Mouse (Mus musculus): ENCODE data around the gene Ppp1r9b.

The Ppp1r9b gene

DNA sequence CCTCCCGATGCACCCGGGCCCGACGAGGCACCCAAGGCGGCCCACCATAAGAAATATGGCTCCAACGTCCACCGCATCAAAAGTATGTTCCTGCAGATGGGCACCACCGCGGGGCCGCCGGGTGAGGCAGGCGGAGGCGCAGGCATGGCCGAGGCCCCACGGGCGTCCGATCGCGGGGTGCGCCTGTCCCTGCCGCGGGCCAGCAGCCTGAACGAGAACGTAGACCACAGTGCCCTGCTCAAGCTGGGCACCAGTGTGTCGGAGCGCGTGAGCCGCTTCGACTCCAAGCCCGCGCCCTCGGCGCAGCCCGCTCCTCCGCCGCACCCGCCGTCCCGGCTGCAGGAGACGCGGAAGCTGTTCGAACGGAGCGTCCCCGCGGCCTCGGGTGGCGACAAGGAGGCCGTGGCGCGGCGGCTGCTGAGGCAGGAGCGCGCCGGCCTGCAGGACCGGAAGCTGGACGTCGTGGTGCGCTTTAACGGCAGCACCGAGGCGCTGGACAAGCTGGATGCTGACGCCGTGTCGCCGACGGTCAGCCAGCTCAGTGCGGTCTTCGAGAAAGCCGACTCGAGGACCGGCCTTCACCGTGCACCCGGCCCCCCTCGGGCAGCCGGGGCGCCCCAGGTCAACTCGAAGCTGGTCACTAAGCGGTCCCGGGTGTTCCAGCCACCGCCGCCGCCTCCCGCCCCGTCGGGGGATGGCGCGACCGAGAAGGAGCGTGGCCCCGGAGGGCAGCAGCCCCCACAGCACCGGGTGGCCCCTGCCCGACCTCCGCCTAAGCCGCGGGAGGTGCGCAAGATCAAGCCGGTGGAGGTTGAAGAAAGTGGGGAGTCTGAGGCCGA is 1.0 kb downstream of the Ppp1r9b start:
- Histone ChIP-seq H3K27me3 (ENCODE audit: insufficient read depth, low read length) (peaks cover 32% of the 10 kb centered on the region), H3K9me3 (ENCODE audit: low read length) (no peaks in the 10 kb centered on the region), H3K4me3 (replicated peaks; ENCODE audit: low read length) (peak overlapping the region; percentile 86), H3K4me1 (replicated peaks; ENCODE audit: low read depth, low read length) (peaks cover 78% of the 10 kb centered on the region), H3K36me3 (ENCODE audit: insufficient read depth, low read length) (peaks cover 34% of the 10 kb centered on the region)
- TF ChIP-seq POU5F1 (IDR thresholded peaks at IDR 0.05; ENCODE audit: borderline replicate concordance, low read length) (no peak), NANOG (IDR thresholded peaks at IDR 0.05; ENCODE audit: borderline replicate concordance, low read length) (no peak), CTCF (conservative IDR thresholded peaks at IDR 0.05; ENCODE audit: low read length) (no peak)

DNA sequence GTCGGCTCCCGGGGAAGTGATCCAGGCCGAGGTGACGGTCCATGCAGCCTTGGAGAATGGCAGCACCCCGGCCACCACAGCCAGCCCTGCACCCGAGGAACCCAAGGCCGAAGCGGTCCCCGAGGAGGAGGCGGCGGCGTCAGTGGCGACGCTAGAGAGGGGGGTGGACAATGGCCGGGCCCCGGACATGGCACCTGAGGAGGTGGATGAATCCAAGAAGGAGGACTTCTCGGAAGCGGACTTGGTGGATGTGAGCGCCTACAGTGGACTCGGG is 1.6 kb downstream of the Ppp1r9b start:
- H3K27me3 ChIP-seq (ENCODE audit: insufficient read depth, low read length): peaks cover 32% of the 10 kb centered on the region

DNA sequence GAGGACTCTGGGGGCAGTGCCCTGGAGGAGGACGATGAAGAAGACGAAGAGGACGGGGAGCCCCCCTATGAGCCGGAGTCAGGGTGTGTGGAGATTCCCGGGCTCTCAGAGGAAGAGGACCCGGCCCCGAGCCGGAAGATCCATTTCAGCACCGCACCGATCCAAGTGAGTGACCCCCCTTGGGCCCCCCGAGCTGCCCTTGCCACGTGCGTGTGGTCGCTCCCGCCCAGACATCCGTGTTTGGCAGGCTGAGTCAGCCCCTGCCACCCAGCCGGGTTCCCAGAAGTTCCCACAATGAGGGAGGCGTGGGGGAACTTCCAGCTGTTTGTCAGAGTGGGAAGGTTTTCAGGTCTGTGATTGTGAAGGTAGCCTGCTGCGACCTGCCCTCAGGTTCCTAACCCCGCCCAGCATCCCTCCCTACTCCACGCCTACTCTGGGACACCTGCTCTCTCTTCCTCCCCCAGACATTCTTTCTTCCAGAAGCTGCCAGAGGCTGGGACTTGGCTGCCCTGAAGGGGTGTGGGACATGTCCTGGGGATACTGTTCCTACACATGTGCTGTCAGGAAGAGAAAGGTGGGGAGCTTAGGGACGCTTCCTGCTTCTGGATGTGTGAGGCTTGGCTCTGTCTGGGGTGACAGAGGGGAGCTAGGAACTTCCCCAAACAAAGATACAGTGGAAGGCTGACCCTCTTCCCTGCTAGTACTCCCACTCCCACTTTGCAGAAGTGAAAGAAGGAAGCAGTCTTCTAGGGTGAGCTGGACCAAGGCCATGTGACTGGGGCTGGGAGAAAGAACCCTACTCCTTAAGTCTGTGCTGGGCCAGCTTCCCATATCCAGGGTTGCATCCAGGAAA is 2.1 kb downstream of the Ppp1r9b start:
- H3K27me3 ChIP-seq (ENCODE audit: insufficient read depth, low read length): peaks cover 32% of the 10 kb centered on the region

More for the DNA sequence above, 1.6 kb downstream of the Ppp1r9b start:
- Histone ChIP-seq H3K9me3 (ENCODE audit: low read length) (no peaks in the 10 kb centered on the region), H3K4me1 (replicated peaks; ENCODE audit: low read depth, low read length) (peaks cover 76% of the 10 kb centered on the region), H3K36me3 (ENCODE audit: insufficient read depth, low read length) (peaks cover 39% of the 10 kb centered on the region), H3K4me3 (replicated peaks; ENCODE audit: low read length) (peak overlapping the region; percentile 86)
- TF ChIP-seq NANOG (IDR thresholded peaks at IDR 0.05; ENCODE audit: borderline replicate concordance, low read length) (no peak), CTCF (conservative IDR thresholded peaks at IDR 0.05; ENCODE audit: low read length) (no peak), POU5F1 (IDR thresholded peaks at IDR 0.05; ENCODE audit: borderline replicate concordance, low read length) (no peak)

GRCm38 (mm10) chr11:94994208-94994814 is 3.5 kb downstream of the Ppp1r9b start:
- Histone ChIP-seq H3K27me3 (ENCODE audit: insufficient read depth, low read length) (peaks cover 32% of the 10 kb centered on the region), H3K4me3 (replicated peaks; ENCODE audit: low read length) (peak overlapping the region; percentile 86; the same call in 1 of the 2 replicates), H3K36me3 (ENCODE audit: insufficient read depth, low read length) (peaks cover 58% of the 10 kb centered on the region), H3K9me3 (ENCODE audit: low read length) (no peaks in the 10 kb centered on the region), H3K4me1 (replicated peaks; ENCODE audit: low read depth, low read length) (peaks cover 67% of the 10 kb centered on the region)
- TF ChIP-seq POU5F1 (IDR thresholded peaks at IDR 0.05; ENCODE audit: borderline replicate concordance, low read length) (no peak), NANOG (IDR thresholded peaks at IDR 0.05; ENCODE audit: borderline replicate concordance, low read length) (no peak), CTCF (conservative IDR thresholded peaks at IDR 0.05; ENCODE audit: low read length) (no peak)

More for the DNA sequence above, 2.1 kb downstream of the Ppp1r9b start:
- Histone ChIP-seq H3K4me1 (replicated peaks; ENCODE audit: low read depth, low read length) (peaks cover 76% of the 10 kb centered on the region), H3K36me3 (ENCODE audit: insufficient read depth, low read length) (peaks cover 45% of the 10 kb centered on the region), H3K4me3 (replicated peaks; ENCODE audit: low read length) (peak overlapping the region; percentile 86), H3K9me3 (ENCODE audit: low read length) (no peaks in the 10 kb centered on the region)
- no peak for TF ChIP-seq POU5F1 (IDR thresholded peaks at IDR 0.05; ENCODE audit: borderline replicate concordance, low read length)
- TF ChIP-seq NANOG (IDR thresholded peaks at IDR 0.05; ENCODE audit: borderline replicate concordance, low read length): no peak
- no peak for TF ChIP-seq CTCF (conservative IDR thresholded peaks at IDR 0.05; ENCODE audit: low read length)

- no peaks in the 10 kb centered on the region for H3K9me3 ChIP-seq (ENCODE audit: low read length)
- H3K4me1 ChIP-seq (replicated peaks; ENCODE audit: low read depth, low read length): peaks cover 64% of the 10 kb centered on the region
- peaks cover 67% of the 10 kb centered on the region for H3K36me3 ChIP-seq (ENCODE audit: insufficient read depth, low read length)
- no peak overlapping the region for H3K4me3 ChIP-seq (replicated peaks; ENCODE audit: low read length)
- TF ChIP-seq CTCF (conservative IDR thresholded peaks at IDR 0.05; ENCODE audit: low read length) (no peak), NANOG (IDR thresholded peaks at IDR 0.05; ENCODE audit: borderline replicate concordance, low read length) (no peak), POU5F1 (IDR thresholded peaks at IDR 0.05; ENCODE audit: borderline replicate concordance, low read length) (no peak)
- H3K27me3 ChIP-seq (ENCODE audit: insufficient read depth, low read length): peaks cover 32% of the 10 kb centered on the region
These were observed 4.3 kb downstream of the Ppp1r9b start for GRCm38 (mm10) chr11:94994947-94995772.

DNA sequence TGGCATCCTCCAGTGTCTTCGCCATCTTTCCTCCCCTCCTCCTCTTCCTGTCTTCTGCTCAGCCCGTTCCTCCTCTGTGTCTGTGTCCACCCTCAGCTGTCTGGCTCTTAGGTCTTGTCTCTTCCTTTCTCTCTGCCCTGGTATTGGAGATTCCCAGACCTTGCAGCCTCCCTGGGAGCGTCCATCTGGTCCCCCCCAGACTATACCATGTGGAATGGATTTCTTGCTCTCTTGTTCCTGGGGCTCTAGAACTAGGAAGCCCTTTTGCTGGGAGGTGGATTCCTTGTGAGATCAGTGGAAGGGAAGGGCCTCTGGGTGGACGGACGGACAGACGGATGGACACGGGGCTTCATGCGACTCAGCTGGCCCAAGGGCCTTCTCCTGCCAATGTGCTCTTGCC is 5.3 kb downstream of the Ppp1r9b start:
- H3K4me1 ChIP-seq (replicated peaks; ENCODE audit: low read depth, low read length): peaks cover 68% of the 10 kb centered on the region
- H3K27me3 ChIP-seq (ENCODE audit: insufficient read depth, low read length): peaks cover 31% of the 10 kb centered on the region
- no peak for TF ChIP-seq CTCF (conservative IDR thresholded peaks at IDR 0.05; ENCODE audit: low read length)
- no peak for TF ChIP-seq NANOG (IDR thresholded peaks at IDR 0.05; ENCODE audit: borderline replicate concordance, low read length)
- no peak for TF ChIP-seq POU5F1 (IDR thresholded peaks at IDR 0.05; ENCODE audit: borderline replicate concordance, low read length)
- no peak overlapping the region for H3K4me3 ChIP-seq (replicated peaks; ENCODE audit: low read length)
- no peaks in the 10 kb centered on the region for H3K9me3 ChIP-seq (ENCODE audit: low read length)
- H3K36me3 ChIP-seq (ENCODE audit: insufficient read depth, low read length): peaks cover 76% of the 10 kb centered on the region

DNA sequence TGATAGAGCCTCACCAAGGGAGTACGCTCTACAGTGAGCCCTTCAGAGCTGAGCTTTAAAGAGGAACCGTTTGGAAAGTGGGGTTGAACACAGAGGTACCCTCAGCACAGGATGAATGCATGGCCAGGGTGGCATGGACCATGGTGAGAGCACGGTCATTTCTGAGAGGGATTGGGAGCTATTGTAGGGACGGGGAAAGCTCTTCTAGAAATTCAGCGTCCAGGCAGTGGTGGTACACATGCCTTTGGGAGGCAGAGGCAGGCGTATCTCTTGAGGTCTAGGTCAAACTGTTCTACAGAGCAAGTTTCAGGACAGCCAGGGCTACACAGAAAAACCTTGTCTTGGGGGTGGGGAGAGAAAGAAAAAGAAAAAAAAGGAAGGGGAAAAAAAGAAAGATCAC is 6.1 kb downstream of the Ppp1r9b start:
- Histone ChIP-seq H3K27me3 (ENCODE audit: insufficient read depth, low read length) (peaks cover 23% of the 10 kb centered on the region), H3K9me3 (ENCODE audit: low read length) (no peaks in the 10 kb centered on the region), H3K4me1 (replicated peaks; ENCODE audit: low read depth, low read length) (peaks cover 71% of the 10 kb centered on the region), H3K4me3 (replicated peaks; ENCODE audit: low read length) (no peak overlapping the region), H3K36me3 (ENCODE audit: insufficient read depth, low read length) (peaks cover 83% of the 10 kb centered on the region)
- TF ChIP-seq CTCF (conservative IDR thresholded peaks at IDR 0.05; ENCODE audit: low read length) (no peak), POU5F1 (IDR thresholded peaks at IDR 0.05; ENCODE audit: borderline replicate concordance, low read length) (no peak), NANOG (IDR thresholded peaks at IDR 0.05; ENCODE audit: borderline replicate concordance, low read length) (no peak)

Data from E14TG2a.4 (cell line).